In genomic region chr6:137317509-137317908, GRCm38 (mm10) we compare ENCODE assay signal across 16 mouse cellular contexts.
DNase-seq lines count a peak whose midpoint lies in the region; ATAC-seq and TF ChIP-seq lines count a peak whose summit lies in the region.
"Had no signal": no experiment of that assay in that cellular context is flagged by ENCODE, and none has a peak within 500 bp of the region (broad histone marks: within the 10 kb centered on the region; RNA-seq: fewer than 3 reads in every experiment).

No protein-coding gene starts in this region.

- no peaks in the 10 kb centered on the region for H3K9me3 ChIP-seq in forebrain, embryonic 14.5 days (replicated peaks; ENCODE audit: control insufficient read depth, low read length)
- no peaks in the 10 kb centered on the region for H3K9me3 ChIP-seq in forebrain, embryonic 10.5 days
- H3K9me3 ChIP-seq in heart, embryonic 16.5 days (replicated peaks; ENCODE audit: control insufficient read depth, low read length): no peaks in the 10 kb centered on the region
- H3K9me3 ChIP-seq in MEL (replicated peaks; ENCODE audit: insufficient read depth, low read length): no peaks in the 10 kb centered on the region
- no peaks in the 10 kb centered on the region for H3K9me3 ChIP-seq in liver, embryonic 15.5 days (replicated peaks)

- no peak overlapping the region for H3K27ac ChIP-seq in forebrain, embryonic 14.5 days (ENCODE audit: low read depth, low read length)
- H3K27ac ChIP-seq in forebrain, embryonic 10.5 days: no peak overlapping the region
- peak overlapping the region; percentile 63 for H3K27ac ChIP-seq in heart, embryonic 16.5 days (ENCODE audit: low read length)
- H3K27ac ChIP-seq in MEL (ENCODE audit: control insufficient read depth, low read depth, low read length): no peak overlapping the region
- H3K27ac ChIP-seq in liver, embryonic 15.5 days (replicated peaks): peak overlapping the region; percentile 51
- H3K27ac ChIP-seq: left cerebral cortex, adult 2 months had no signal

- H3K36me3 ChIP-seq in forebrain, embryonic 14.5 days (ENCODE audit: control insufficient read depth, insufficient read depth, low read length): no peaks in the 10 kb centered on the region
- H3K36me3 ChIP-seq in forebrain, embryonic 10.5 days (replicated peaks): no peaks in the 10 kb centered on the region
- no peaks in the 10 kb centered on the region for H3K36me3 ChIP-seq in heart, embryonic 16.5 days (ENCODE audit: control insufficient read depth, insufficient read depth)
- H3K36me3 ChIP-seq in MEL (ENCODE audit: control insufficient read depth in 1 of 2, insufficient read depth in 2 of 2, low read length in 2 of 2): no peaks in the 10 kb centered on the region
- no peaks in the 10 kb centered on the region for H3K36me3 ChIP-seq in liver, embryonic 15.5 days (replicated peaks)

- H3K4me2 ChIP-seq in forebrain, embryonic 14.5 days (ENCODE audit: low read length): no peak overlapping the region
- no peak overlapping the region for H3K4me2 ChIP-seq in heart, embryonic 16.5 days (ENCODE audit: low read depth, low read length)
- H3K4me2 ChIP-seq in liver, embryonic 15.5 days: peak overlapping the region; percentile 29

- H3K4me3 ChIP-seq in forebrain, embryonic 14.5 days (ENCODE audit: low read depth, low read length): no peak overlapping the region
- no peak overlapping the region for H3K4me3 ChIP-seq in forebrain, embryonic 10.5 days
- no peak overlapping the region for H3K4me3 ChIP-seq in heart, embryonic 16.5 days (ENCODE audit: low read length)
- no peak overlapping the region for H3K4me3 ChIP-seq in MEL (ENCODE audit: control insufficient read depth in 1 of 2, insufficient read depth in 1 of 2, low read depth in 2 of 2, low read length in 2 of 2)
- no peak overlapping the region for H3K4me3 ChIP-seq in liver, embryonic 15.5 days (replicated peaks)
- H3K4me3 ChIP-seq: left cerebral cortex, adult 2 months had no signal

- no peaks in the 10 kb centered on the region for H3K4me1 ChIP-seq in forebrain, embryonic 14.5 days (ENCODE audit: control insufficient read depth, insufficient read depth, low read length)
- 0 out of 2 replicates have a peak, but pooled peaks cover 4% of the 10 kb centered on the region for H3K4me1 ChIP-seq in forebrain, embryonic 10.5 days
- H3K4me1 ChIP-seq in heart, embryonic 16.5 days (ENCODE audit: control insufficient read depth, insufficient read depth, low read length): peaks cover 27% of the 10 kb centered on the region
- H3K4me1 ChIP-seq in MEL (ENCODE audit: control insufficient read depth in 1 of 2, insufficient read depth in 2 of 2, low read length in 2 of 2): no peaks in the 10 kb centered on the region
- H3K4me1 ChIP-seq in liver, embryonic 15.5 days (replicated peaks): peaks cover 56% of the 10 kb centered on the region

- H3K9ac ChIP-seq in forebrain, embryonic 14.5 days (ENCODE audit: low read length): no peak overlapping the region
- no peak overlapping the region for H3K9ac ChIP-seq in heart, embryonic 16.5 days (ENCODE audit: low read length)
- H3K9ac ChIP-seq in MEL (ENCODE audit: control insufficient read depth, low read depth, low read length, poor library complexity, severe bottlenecking): no peak overlapping the region
- H3K9ac ChIP-seq in liver, embryonic 15.5 days: no peak overlapping the region

- no peaks in the 10 kb centered on the region for H3K79me2 ChIP-seq in MEL (ENCODE audit: control insufficient read depth, insufficient read depth, low read length, poor library complexity)

- TF ChIP-seq POLR2A in MEL (IDR thresholded peaks at IDR 0.05; ENCODE audit: control insufficient read depth in 1 of 2, insufficient read depth in 1 of 2, low read depth in 1 of 2, low read length in 2 of 2, poor library complexity in 1 of 2): no peak

- no peak for TF ChIP-seq RAD21 in MEL (IDR thresholded peaks at IDR 0.05; ENCODE audit: low read depth, low read length)

- 82% methylated on average over 6 of the region's 6 CpGs for WGBS in forebrain, embryonic 14.5 days
- 90% methylated on average over 6 of the region's 6 CpGs for WGBS in forebrain, embryonic 10.5 days
- WGBS in heart, embryonic 16.5 days: 24% methylated on average over 6 of the region's 6 CpGs
- whole genome bisulfite sequencing in liver, embryonic 15.5 days (ENCODE audit: insufficient replicate concordance): 32% methylated on average over 6 of the region's 6 CpGs

- H3K27me3 ChIP-seq in forebrain, embryonic 14.5 days (replicated peaks; ENCODE audit: control insufficient read depth, insufficient read depth, low read length): no peaks in the 10 kb centered on the region
- H3K27me3 ChIP-seq in forebrain, embryonic 10.5 days (ENCODE audit: poor library complexity, severe bottlenecking): no peaks in the 10 kb centered on the region
- no peaks in the 10 kb centered on the region for H3K27me3 ChIP-seq in heart, embryonic 16.5 days (ENCODE audit: control insufficient read depth, insufficient read depth, low read length)
- no peaks in the 10 kb centered on the region for H3K27me3 ChIP-seq in MEL (ENCODE audit: control insufficient read depth in 1 of 2, insufficient read depth in 2 of 2, low read length in 2 of 2)
- H3K27me3 ChIP-seq in liver, embryonic 15.5 days: no peaks in the 10 kb centered on the region

- TF ChIP-seq CTCF in MEL (IDR thresholded peaks at IDR 0.05 in 2 of 3, conservative IDR thresholded peaks at IDR 0.05 in 1 of 3; ENCODE audit: control insufficient read depth in 1 of 3, insufficient read depth in 1 of 3, low read depth in 2 of 3, low read length in 3 of 3, poor library complexity in 1 of 3, severe bottlenecking in 1 of 3): no peak

- no peak for TF ChIP-seq EP300 in MEL (IDR thresholded peaks at IDR 0.05; ENCODE audit: low read depth in 1 of 2, low read length in 2 of 2)

- ATAC-seq in forebrain, embryonic 14.5 days: peak; percentile 38; the same call in 1 of the 2 replicates
- peak; percentile 58; the same call in 1 of the 2 replicates for ATAC-seq in heart, embryonic 16.5 days (replicated peaks; ENCODE audit: extremely low read depth, insufficient read depth, low FRiP score)
- ATAC-seq in liver, embryonic 15.5 days (ENCODE audit: insufficient read depth): peak; percentile 87
- ATAC-seq: hindbrain, embryonic 16.5 days; intestine, postnatal 0 days had no signal

- peak; percentile 40 for DNase-seq in forebrain, embryonic 14.5 days (ENCODE audit: low spot score)
- no peak for DNase-seq in forebrain, embryonic 10.5 days (ENCODE audit: extremely low spot score, low spot score)
- no peak for DNase-seq in heart, postnatal 4 days
- peak; percentile 4 for DNase-seq in MEL (ENCODE audit: low read depth, low spot score)
- DNase-seq in cerebellum, postnatal 25 days: no peak
- no peak for DNase-seq in gastrocnemius, adult 8-10 months (ENCODE audit: low spot score in 2 of 2)
- DNase-seq: cerebellum, postnatal 10 days; heart, postnatal 36 days; midbrain, embryonic 14.5 days; spleen, adult 18-20 months; thymus, postnatal 14 days had no signal

TF ChIP-seq in MEL, 35 proteins besides CTCF, POLR2A, EP300 and RAD21:
- TF ChIP-seq MAFK (IDR thresholded peaks at IDR 0.05; ENCODE audit: borderline replicate concordance, low read depth, low read length): no peak
- no peak for TF ChIP-seq MYC (IDR thresholded peaks at IDR 0.05; ENCODE audit: low read depth, low read length)

Comparison
In these comparisons a context has a peak if more than half of its experiments do, and no peak if none do; other contexts are left out.
1. DNase-seq: peak in forebrain, embryonic 14.5 days (single experiment) and MEL (single experiment); none in forebrain, embryonic 10.5 days (single experiment), heart, postnatal 4 days (single experiment), cerebellum, postnatal 25 days (0 of 2) and gastrocnemius, adult 8-10 months (0 of 2).
2. H3K27ac ChIP-seq: peak in heart, embryonic 16.5 days (single experiment) and liver, embryonic 15.5 days (single experiment); none in forebrain, embryonic 14.5 days (single experiment), forebrain, embryonic 10.5 days (single experiment) and MEL (single experiment).
3. Peak in every context shown above with its lines, with median percentiles within 50 percentile points of each other: ATAC-seq.